Mouse (Mus musculus) layer of hippocampus, adult 8-10 months (tissue): ENCODE measurements at regions not wholly inside any gene's neighbourhood (a gene's known extent, or its start where the extent isn't known, plus 50 kb on each side); places are given as distances from the start of the nearest gene placed in this dataset.
A peak's percentile ranks its signal among the peaks of the same experiment; 100 is the strongest.

Experiments
- DNase-seq, 2 experiments: peaks; one replicate each; pipeline ENCODE4 v3.0.0; 2022; ENCODE audit warnings: low spot score in 2 of 2

- no peak for DNase-seq
Measured at GRCm38 (mm10) chr19:26938911-26939310, 53.2 kb downstream of the Gm815 start.

DNA sequence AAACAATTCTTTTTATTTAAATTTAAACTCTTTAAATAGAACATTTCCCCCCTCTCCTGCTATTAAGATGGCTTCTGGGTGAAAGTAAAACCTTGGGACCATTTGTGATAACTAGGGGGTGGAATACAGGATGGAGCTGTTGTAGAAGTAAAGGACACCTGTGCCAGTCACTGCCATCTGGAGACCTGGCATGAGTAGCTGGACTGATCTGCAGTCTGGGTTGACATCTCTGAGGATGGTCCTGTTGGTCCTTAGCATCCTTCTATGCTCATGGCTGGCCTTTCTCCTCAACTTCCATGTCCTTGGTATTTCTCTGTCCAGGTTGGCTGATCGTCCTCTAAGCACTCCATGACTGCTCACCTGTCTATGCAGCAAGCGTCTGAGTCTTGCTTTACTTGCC, 58.3 kb downstream of the Gm815 start:
- no peak for DNase-seq

GRCm38 (mm10) chr19:26946562-26946961, 60.9 kb downstream of the Gm815 start:
- DNase-seq = no peak

DNA sequence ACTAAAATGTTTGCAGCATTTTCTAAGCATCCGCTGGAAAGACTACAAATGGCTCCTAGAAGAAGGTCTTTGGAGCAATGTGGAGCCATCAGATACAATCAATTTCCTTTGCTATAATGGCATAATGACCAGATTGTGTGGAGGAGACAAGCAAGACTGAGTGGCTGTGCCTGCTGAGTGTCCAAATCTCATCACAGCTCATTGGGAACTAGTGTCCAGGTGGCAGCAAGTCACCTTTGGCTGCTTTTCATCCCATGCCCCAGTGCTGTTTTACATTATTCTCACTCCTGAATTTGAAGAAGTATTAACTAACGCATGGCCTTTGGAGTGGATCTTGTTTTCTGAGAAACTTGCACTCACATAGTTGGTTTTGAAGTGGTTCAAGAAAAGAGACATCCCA, 62.8 kb downstream of the Gm815 start:
- DNase-seq = no peak

DNA sequence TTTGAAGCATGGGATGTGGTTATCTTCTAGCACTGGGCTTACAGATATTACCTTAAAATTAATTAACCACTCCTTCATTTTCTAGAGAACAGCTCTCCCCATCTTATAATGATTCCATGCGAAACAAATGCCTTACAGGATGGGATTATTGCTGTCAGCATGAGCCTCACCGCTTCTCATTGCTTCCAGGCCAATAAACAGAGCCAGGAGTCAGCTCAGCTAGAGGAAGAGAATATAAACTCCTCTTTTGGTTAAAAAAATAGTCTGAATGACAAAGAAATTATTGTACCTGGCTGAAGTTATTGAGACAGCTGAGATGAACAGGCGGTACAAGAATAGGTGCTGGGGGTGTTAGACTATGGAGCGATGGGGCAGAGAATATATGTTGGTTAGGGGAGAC, 63.5 kb downstream of the Gm815 start:
- DNase-seq = no peak

GRCm38 (mm10) chr19:26953348-26953747, 67.7 kb downstream of the Gm815 start:
- DNase-seq = no peak

DNA sequence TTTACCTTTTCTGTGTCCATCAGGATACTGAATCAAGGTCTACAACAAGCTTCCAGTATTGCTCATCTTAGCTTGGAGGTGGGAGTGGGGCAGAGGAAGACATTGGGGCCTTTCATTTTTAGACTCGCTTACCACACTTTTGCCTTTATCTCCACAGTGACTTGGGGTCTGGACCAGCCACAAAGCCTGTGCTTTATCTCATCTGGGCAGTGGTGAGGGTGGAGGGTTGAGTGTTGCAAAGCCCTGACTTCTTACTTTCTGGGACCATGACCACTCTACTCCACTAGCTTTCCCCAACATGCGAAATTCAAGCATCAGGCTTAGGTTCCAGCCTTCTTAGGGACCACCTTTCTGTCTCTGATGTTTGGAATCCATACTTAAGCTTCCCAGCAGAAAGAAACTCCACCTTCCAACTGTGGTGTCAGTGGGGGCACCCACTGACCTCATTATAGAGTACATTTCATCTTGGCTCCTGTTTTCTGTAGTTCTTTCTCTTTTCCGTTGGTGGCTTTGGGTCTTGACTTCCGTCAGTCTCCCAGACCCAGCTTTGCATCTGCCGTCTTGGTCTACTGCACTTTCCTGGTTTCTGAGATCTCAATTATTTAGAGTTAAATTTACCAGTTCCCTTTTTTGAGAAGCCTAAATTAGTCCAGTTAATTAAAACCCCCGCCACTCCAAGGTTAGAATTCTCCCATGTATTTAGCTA, 80.5 kb downstream of the Gm815 start:
- no peak for DNase-seq

DNA sequence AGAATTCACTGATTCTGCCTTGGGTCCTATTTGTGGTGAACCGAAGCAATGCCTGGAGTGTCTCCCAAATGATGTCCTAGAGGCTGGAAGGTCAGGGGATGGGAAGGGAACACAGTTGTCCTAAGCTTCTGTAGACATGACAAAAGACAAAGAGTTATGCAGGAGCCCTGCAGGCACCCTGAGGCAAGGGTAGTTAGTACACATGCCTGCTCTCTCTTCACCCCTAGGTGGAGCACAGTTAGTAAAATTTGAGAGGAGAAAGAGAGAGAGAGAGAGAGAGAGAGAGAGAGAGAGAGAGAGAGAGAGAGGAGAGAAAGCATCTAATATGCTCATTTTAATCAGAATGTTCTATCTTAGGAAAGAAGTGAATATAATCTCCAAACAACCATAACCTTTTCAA, 87.4 kb downstream of the Gm815 start:
- peak in 1 of 2 experiments; percentile 26 for DNase-seq

GRCm38 (mm10) chr19:26973773-26974548, 88.3 kb downstream of the Gm815 start:
- no peak for DNase-seq

DNA sequence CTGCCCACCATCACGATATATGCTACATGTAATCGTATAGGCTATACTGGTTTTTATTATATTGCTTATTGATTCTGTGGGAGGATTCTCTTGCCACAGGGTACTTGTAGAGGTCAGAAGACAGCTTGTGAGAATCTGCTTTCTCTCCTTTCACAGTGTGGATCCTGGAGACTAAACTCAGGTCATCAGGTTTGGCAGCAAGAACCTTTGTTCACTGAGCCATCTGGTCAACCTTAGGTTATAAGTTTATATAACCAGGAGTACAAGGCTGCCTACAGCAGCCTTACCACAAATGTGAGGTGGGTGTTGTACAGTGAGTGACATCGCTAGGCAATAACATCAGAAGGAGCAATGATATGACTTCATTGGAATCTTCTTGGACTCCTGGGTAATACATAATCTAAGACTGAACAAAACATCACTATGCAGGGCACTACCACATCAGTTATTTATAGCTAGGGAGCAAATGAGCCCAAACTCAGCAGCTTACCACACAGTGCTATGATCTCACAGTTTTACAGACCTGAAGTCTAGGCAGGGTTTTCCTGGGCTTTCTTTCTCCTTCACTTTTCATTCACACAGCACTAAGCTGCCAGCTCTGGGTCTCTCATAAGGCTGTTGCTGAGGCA, 89.0 kb downstream of the Gm815 start:
- DNase-seq = no peak

- no peak for DNase-seq
Measured at GRCm38 (mm10) chr19:26976604-26977322, 91.1 kb downstream of the Gm815 start.

GRCm38 (mm10) chr19:26977887-26978639, 92.4 kb downstream of the Gm815 start:
- DNase-seq = no peak

DNA sequence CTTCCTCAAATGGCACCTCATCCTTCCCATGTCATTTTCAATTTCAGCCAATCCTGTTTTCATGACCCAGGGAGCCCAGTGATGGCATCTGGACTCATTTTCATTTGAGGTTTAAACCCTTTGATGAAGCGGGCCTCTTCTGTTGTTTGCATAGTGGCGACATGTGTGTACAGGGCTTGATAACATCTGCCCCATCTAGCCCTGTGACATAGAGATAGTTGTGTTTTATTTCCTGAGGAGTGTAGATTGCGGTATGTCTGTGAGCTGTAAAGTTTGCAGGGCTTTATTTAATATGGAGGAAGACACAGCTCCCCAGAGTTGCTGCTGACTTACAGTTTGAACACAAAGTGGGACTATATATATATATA, 92.9 kb downstream of the Gm815 start:
- no peak for DNase-seq

DNA sequence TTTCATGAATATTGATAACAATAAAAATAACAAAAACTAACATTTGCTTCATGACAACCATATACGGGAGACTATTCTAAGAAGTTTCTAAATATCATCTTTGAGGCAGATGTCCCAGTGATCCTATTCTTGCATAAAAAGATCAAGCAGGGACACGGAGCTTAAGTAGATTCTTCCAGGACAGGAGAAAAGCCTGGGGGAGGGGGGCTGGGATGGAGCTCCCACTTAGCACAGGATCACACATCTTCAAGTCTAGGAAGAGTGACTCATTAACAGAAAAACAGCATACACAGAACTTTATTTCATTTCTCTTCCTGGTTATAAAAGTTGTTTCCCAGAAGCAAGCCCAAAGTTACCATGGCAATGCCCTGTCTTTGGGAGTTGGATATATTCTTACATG, 93.6 kb downstream of the Gm815 start:
- DNase-seq = no peak

DNA sequence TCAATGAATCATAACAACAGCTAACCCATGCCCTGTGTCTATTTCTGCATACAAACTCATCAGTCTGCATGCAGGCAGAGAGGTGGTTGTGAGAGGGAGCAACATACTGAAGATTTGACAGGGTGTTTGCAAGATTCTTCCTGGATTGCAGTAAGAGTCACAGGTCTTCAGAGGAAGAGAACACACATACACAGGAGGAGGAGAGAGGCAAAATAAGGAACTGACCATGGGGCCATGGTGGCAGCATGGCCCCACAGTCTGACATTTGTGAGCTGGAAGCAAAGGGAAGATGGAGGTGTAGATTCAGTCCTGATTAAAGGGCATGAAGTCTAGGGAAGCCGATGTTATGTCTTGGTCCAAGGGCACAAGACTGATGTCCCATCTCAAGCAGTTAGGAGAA, 101.0 kb downstream of the Gm815 start:
- no peak for DNase-seq

- DNase-seq = no peak
Measured at GRCm38 (mm10) chr19:26987197-26987596, 101.5 kb downstream of the Gm815 start.

DNA sequence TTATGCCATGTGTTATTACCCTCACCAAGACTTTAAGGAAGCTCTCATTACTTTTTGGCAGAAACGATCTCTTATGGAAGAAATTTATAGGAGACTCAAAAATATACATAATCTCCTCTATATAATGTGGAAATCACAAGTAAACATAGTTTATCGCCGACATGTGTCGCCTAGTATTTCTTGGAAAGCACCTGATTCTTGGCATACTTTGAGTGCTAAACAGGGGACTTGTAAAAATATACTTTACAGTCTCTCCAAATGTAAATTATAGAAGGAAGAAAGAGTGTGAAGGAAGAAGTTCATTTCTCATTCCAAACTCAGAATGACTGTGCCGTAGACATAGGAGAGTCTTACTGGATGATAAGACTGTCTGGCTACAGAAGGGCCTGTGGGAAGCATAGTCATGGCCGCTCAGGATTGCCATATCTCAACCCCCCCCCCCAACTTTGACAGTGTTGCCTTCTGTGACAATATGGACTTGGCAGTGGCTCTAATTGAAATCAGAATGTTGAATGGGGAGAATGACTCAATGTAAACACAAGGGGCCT, 102.3 kb downstream of the Gm815 start:
- DNase-seq = no peak

GRCm38 (mm10) chr19:26994586-26995352, 109.1 kb downstream of the Gm815 start:
- DNase-seq = no peak

GRCm38 (mm10) chr19:26999596-26999995, 113.9 kb downstream of the Gm815 start:
- DNase-seq = peak in 1 of 2 experiments; percentile 37

DNA sequence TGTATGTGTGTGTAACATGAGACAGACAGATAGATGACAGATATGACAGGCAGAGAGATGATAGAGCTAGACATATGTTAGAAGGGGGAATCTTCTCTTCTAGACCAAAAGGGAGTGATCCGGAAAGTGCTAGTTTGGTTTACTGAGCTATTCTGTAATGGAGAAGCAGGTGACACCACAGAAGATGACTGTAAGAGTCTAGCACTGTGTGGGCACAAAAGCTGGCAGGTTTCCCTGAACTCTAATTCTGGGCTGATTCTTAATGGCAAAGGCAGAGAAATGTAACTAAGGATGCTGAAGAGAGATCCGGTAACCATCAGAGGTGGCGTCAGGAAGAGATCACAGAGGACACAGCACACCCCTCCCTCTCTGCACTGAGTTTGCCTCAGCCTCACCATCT, 136.2 kb downstream of the Gm815 start:
- DNase-seq = no peak
